Mouse (Mus musculus) spleen, adult 2 months (tissue): ENCODE measurements around the gene Ugt1a2. TPM values are rescaled to one million over a fixed set of nuclear protein-coding genes. Genes with fewer than 3 reads are reported as not detected.

Experiments
- DNase-seq, 2 experiments: peaks; one replicate each; pipeline versions ENCODE4 v3.0.0 to v3.0.0-alpha.2; 2012 to 2021; ENCODE audit warnings: low spot score in 2 of 2, low read depth in 1 of 2
- H3K27ac ChIP-seq: fragments of 200-500 bp; 2 replicates; pipeline ENCODE4 v1.5.1; 2012; ENCODE audit warnings: low read length, inconsistent platforms; ENCODE audit not compliant: insufficient read depth
- H3K27me3 ChIP-seq: fragments of 200-500 bp; 2 replicates; pipeline ENCODE4 v1.6.1; 2012; ENCODE audit warnings: mild to moderate bottlenecking, moderate library complexity, low read length, inconsistent platforms; ENCODE audit not compliant: control insufficient read depth, insufficient read depth
- H3K36me3 ChIP-seq: fragments of 200-500 bp; 2 replicates; pipeline ENCODE4 v1.6.1; 2012; ENCODE audit warnings: mild to moderate bottlenecking, low read length, inconsistent platforms; ENCODE audit not compliant: control insufficient read depth, insufficient read depth
- H3K4me1 ChIP-seq: fragments of 200-500 bp; 2 replicates; pipeline ENCODE4 v1.6.1; 2011; ENCODE audit warnings: inconsistent platforms; ENCODE audit not compliant: control insufficient read depth, insufficient read depth, insufficient read length
- H3K4me3 ChIP-seq: fragments of 200-500 bp; 2 replicates; pipeline ENCODE4 v1.5.1; 2011; ENCODE audit warnings: mild to moderate bottlenecking, inconsistent platforms; ENCODE audit not compliant: insufficient read depth, insufficient read length; ENCODE audit errors: extremely low read depth
- CTCF ChIP-seq: fragments of 200-500 bp; IDR thresholded peaks from 2 replicates; pipeline ENCODE4 v1.5.1; 2011; ENCODE audit warnings: mild to moderate bottlenecking, inconsistent platforms; ENCODE audit not compliant: insufficient read depth, insufficient read length, insufficient replicate concordance; ENCODE audit errors: extremely low read depth
- POLR2A ChIP-seq: fragments of 200-500 bp; IDR thresholded peaks from 2 replicates; pipeline ENCODE4 v1.6.1; 2011; ENCODE audit warnings: low read depth, low read length, inconsistent platforms
- WGBS: fragments of 180-500 bp; shearing (Covaris S2); methylation state at CpG from one replicate; pipeline ENCODE4 v1.1.7; 2018; 5-methylcytosine and 5-hydroxymethylcytosine counted together
- polyA plus RNA-seq: library from polyadenylated mRNA; depleted of rRNA; stranded (reverse); fragments of >200 nt; gene quantifications from 2 replicates; pipeline ENCODE4 v1.2.3, GENCODE M21; 2012

The Ugt1a2 gene
- polyA plus RNA-seq, 1 experiment = 0.13 TPM

DNA sequence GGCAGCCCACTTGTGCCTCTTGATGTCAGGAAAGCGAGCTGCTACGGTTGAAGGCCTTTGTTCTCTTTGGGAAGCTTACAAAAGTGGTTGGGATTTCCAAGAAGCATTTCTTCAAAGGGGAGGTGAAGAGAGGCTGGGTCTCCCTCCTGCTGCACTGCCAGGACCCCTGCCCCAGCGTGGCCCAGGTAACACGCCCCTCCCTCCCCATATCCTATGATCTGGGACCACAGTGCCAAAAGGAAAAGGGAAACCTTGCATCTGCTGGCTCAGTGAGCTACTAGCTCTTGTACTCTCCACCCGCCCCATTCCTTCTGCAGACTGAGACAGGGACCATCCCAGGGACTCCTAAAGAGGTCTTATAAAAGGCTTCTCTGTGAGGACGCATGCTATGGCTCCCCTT lies 57.3 kb downstream of the Ugt1a2 start:
- Histone ChIP-seq H3K4me3 (no peak overlapping the region), H3K4me1 (peaks cover 21% of the 10 kb centered on the region; the same call in 1 of the 2 replicates), H3K27ac (no peak overlapping the region), H3K36me3 (peaks cover 3% of the 10 kb centered on the region; the same call in 1 of the 2 replicates), H3K27me3 (no peaks in the 10 kb centered on the region)
- TF ChIP-seq CTCF = no peak
- TF ChIP-seq POLR2A = no peak
- WGBS = 82% methylated on average over 6 of the region's 6 CpGs
- DNase-seq = no peak

DNA sequence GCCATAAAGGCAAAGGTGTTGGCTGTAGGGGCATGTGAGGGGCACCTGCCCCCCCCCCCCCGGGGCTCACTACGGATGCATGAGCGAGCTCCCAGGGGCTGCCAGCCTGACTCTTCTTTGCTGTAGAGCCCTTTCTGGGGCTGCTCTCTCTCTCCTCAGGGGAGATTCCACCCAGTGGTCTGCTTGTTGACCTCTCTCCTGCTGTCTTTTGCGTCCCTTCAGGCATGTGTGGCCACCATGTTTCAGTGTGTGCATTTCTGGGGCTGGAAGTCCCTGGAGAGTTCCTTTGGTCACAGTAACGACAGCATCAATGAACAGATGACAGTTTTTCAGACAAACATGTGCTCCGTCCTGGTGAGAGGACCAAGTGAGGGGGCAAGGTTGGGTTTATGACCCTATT lies 58.0 kb downstream of the Ugt1a2 start:
- Histone ChIP-seq H3K36me3 (peaks cover 5% of the 10 kb centered on the region; the same call in 1 of the 2 replicates), H3K27me3 (no peaks in the 10 kb centered on the region), H3K27ac (no peak overlapping the region), H3K4me3 (no peak overlapping the region), H3K4me1 (peaks cover 16% of the 10 kb centered on the region; the same call in 1 of the 2 replicates)
- WGBS = 57% methylated on average over 6 of the region's 6 CpGs
- DNase-seq = no peak
- TF ChIP-seq POLR2A (no peak), CTCF (no peak)

DNA sequence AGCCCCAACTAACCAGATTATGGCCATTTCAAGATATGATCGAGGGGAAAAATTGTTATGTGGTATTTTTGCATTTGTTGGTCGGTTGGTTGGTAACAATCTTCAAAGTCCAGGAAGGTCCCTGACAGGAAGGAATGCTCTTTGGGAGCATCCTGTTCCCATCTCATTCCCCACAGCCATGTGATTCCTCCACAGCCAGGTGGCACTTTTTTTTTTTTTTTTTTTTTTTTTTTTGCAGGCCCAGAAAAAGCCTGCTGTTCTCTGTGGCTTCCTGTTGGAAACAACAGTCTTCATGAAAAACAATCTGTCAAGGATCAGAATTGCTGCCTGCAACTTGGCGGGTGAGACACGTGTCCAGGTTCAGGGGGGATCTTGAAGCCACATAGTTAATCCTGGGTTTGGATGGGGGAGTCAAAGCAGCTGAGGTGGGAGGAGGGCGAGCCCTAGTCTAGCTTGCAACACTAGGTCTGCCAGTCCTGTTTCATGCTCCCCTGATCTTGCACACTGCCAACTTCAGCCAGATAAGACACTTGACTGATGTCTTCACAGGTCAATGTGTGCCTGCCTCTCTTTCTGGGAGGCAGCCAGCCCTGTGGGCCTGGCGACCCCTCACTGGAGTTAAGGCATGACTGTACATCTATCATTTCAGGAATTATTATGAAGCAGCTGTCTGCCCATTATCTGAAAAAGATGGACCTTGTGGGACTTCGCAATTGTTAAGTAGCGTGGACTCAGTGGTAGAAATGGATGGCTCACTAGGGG lies 58.7 kb downstream of the Ugt1a2 start:
- Histone ChIP-seq H3K4me3 (no peak overlapping the region), H3K4me1 (peaks cover 12% of the 10 kb centered on the region; the same call in 1 of the 2 replicates), H3K27ac (no peak overlapping the region), H3K36me3 (peaks cover 11% of the 10 kb centered on the region), H3K27me3 (no peaks in the 10 kb centered on the region)
- TF ChIP-seq CTCF (no peak), POLR2A (no peak)
- 47% methylated on average over 8 of the region's 8 CpGs for WGBS
- DNase-seq = no peak

GRCm38 (mm10) chr1:88259643-88260024 lies 59.2 kb downstream of the Ugt1a2 start:
- Histone ChIP-seq H3K27ac (no peak overlapping the region), H3K4me1 (peaks cover 12% of the 10 kb centered on the region; the same call in 1 of the 2 replicates), H3K4me3 (no peak overlapping the region), H3K27me3 (no peaks in the 10 kb centered on the region), H3K36me3 (peaks cover 16% of the 10 kb centered on the region)
- WGBS = 83% methylated on average over 4 of the region's 4 CpGs
- TF ChIP-seq CTCF (no peak), POLR2A (no peak)
- no peak for DNase-seq

GRCm38 (mm10) chr1:88260114-88260513 lies 59.7 kb downstream of the Ugt1a2 start:
- TF ChIP-seq CTCF (no peak), POLR2A (no peak)
- DNase-seq = no peak
- WGBS = 67% methylated on average over 6 of the region's 6 CpGs
- Histone ChIP-seq H3K27ac (no peak overlapping the region), H3K36me3 (peaks cover 21% of the 10 kb centered on the region), H3K4me1 (peaks cover 12% of the 10 kb centered on the region; the same call in 1 of the 2 replicates), H3K27me3 (no peaks in the 10 kb centered on the region), H3K4me3 (no peak overlapping the region)

GRCm38 (mm10) chr1:88260604-88261377 lies 60.4 kb downstream of the Ugt1a2 start:
- TF ChIP-seq POLR2A (no peak), CTCF (no peak)
- Histone ChIP-seq H3K36me3 (peaks cover 28% of the 10 kb centered on the region), H3K4me3 (no peak overlapping the region), H3K4me1 (peaks cover 12% of the 10 kb centered on the region; the same call in 1 of the 2 replicates), H3K27ac (no peak overlapping the region), H3K27me3 (no peaks in the 10 kb centered on the region)
- DNase-seq = no peak
- WGBS = 67% methylated on average over 10 of the region's 10 CpGs
